Mouse (Mus musculus) urinary bladder, postnatal 25 days (tissue): Measurements from ENCODE around the gene Ppp1r18.

ENCODE experiments used
- DNase-seq: peaks from one replicate; pipeline ENCODE4 v3.0.0; 2022; ENCODE audit warnings: low spot score

Ppp1r18 gene

DNA sequence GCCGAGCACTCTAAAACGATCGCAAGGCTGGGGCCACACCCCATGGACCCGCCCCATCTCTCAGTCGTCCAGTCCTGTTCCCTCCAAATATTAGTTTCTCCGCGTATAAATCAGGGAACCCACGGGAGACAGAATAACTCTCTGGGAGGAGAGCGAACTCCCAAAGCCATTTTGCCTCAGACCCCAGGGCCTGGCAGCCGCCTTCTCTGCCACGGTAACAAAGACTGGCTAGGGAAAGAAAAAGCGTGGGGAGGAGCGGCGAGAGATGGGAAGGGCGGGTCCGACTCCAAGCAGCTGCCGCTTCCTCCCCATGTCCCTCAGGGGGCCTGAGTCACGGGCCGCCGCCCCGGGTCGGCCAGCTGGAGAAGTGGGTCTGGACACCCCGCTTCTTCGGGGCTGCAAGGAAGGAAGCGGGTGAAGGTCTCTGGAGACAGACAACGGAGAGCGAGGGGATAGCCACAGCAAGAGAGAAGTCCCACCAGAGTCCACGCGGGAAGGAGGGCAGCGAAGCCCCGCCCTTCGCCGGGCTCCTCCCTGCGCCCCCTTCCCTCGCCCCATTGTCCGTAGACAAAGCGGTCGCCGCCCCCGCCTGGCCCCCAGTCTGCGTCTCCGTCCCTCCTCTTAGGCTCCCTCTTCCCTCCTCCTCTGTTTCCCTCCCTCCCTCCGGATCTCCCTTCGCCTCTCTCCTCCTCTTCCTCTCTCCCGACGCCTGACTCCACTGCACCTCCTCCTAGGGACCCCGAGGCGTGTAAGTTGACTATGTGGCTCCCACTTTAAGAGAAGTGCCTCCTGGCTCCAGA is at the start of gene Ppp1r18:
Ppp1r18 (plus strand) TSS at position 113 of the 800 bp plus-strand sequence.
- peak; percentile 59 for DNase-seq

DNA sequence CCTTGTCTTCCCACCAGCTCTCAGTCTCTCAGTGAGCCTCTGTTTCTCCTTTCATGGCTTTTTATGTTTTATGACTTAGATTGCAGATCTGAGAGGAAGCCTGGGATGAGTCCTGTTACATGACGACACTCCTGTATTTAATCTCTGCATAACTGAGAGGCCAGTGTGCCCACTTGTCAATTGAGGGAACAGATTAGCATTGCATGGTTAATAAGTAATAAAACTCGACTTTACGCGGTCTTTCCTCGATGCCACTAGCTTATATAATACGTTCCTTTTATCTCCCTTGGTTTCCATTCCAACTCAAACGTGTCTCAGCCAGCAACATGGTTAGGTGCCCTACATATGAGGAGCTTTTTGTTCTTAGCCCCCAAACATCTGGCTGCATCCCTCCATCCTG is 49.6 kb upstream of the Ppp1r18 start:
- no peak for DNase-seq

DNA sequence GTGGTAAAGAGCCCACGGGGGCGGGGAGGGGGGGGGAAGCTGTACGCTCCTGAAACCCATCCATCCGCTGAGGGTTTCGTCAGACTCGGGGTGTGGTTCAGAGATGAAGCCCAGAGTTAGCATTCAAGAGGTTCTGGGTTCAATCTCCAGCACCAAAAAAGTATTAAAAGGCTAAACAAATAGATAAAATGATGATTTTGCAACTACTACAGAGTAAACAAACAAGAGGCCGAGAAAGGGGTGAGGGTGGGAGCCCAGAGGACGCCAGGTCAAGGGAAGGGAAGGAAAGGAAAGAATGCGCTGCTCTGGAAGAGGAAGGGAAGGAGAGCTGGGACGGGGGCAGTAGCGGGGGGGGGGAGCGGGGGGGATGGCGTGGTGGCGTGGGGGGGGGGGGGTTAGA is 48.7 kb upstream of the Ppp1r18 start:
- no peak for DNase-seq

DNA sequence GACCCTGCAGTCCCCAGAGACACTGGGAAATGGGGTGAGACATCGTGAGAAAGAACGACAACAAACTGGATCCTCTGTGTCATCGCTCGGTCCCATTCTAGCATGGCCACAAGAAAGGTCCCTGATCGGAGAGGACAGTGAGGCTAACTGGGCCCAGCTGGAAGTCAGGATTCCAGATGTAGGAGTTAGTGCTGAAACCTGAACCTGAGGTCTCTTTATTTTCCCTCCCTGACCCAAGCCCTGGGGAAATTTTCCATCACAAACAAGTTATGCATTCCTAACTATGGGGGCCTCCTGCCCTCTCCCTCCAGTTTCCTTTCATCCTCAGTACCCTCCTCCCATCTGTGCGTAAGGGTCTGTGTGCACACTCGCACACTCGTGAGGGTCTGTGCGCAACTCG is 48.2 kb upstream of the Ppp1r18 start:
- no peak for DNase-seq

DNA sequence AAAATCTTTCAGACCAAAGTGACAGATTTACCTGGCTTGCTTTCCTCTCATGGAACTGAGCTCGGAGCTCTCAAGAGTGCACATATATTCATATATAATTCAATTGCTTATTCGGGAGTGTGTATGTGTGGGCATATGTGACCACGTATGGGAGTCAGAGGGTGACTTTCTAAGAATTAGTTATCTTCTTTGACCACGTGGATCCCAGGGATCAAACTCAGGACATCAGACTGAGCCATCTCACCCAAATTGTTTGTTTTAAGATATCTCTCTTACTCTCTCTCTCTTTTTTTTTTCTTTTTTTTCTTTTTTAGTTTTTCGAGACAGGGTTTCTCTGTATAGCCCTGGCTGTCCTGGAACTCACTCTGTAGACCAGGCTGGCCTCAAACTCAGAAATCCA is 45.3 kb upstream of the Ppp1r18 start:
- DNase-seq = no peak

DNA sequence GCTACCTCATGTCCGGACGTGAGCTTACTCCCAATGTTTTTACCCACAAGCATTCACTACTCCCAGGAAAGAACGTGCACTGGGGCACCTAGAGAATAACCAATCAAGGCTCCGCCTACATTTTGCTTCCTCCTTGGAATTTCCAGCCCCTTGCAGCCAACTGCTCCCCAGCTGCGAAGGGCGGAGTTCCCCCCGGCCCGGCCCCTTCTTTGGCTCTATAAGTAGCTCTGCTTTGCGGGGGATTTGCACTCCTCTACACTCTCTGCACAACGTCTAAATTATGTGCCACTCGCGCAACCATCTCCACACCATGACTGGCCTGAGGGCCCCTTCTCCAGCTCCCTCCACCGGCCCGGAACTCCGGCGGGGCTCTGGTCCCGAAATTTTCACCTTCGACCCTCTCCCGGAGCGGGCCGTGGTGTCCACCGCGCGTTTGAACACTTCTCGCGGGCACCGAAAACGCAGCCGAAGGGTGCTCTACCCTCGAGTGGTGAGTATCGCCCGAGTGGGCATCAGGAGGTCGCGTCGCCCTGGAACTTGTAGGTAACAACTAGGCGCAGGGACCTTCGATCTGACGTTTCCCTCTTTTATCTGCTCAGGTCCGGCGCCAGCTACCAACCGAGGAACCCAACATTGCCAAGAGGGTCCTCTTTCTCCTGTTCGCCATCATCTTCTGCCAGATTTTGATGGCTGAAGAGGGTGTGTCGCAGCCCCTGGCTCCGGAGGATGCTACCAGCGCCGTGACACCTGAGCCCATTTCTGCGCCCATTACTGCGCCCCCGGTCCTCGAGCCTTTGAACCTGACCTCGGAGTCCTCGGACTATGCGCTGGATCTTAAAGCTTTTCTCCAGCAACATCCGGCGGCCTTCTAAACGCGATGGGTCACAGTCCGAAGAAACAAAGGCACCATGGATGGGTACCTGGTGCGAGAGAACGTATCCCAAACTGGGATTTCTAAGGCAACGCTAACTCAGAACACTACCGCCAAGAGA is 43.7 kb upstream of the Ppp1r18 start, which contains the start of gene Ier3:
Ier3 (plus strand) TSS at position 246 of the 992 bp plus-strand sequence.
- peak; percentile 88 for DNase-seq

DNA sequence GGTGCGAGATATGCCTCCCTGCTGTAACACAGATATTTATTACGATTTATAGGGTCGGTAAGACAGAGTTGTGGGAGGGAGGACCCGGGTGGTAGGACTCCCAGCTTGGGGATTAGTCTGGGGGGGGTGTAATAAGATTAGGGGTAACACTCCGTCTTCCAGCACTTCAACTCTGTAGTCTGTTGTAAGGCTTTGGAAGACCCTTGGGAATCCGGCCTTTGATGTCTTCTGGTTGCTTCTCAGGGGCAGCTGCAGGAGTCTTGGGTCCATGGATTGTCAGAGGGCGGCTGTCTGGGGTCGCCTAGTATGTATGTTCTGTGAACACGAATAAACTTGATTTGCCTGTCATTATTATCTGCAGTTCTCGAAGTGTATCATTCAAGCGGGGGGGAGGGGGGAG is 42.8 kb upstream of the Ppp1r18 start:
- no peak for DNase-seq

DNA sequence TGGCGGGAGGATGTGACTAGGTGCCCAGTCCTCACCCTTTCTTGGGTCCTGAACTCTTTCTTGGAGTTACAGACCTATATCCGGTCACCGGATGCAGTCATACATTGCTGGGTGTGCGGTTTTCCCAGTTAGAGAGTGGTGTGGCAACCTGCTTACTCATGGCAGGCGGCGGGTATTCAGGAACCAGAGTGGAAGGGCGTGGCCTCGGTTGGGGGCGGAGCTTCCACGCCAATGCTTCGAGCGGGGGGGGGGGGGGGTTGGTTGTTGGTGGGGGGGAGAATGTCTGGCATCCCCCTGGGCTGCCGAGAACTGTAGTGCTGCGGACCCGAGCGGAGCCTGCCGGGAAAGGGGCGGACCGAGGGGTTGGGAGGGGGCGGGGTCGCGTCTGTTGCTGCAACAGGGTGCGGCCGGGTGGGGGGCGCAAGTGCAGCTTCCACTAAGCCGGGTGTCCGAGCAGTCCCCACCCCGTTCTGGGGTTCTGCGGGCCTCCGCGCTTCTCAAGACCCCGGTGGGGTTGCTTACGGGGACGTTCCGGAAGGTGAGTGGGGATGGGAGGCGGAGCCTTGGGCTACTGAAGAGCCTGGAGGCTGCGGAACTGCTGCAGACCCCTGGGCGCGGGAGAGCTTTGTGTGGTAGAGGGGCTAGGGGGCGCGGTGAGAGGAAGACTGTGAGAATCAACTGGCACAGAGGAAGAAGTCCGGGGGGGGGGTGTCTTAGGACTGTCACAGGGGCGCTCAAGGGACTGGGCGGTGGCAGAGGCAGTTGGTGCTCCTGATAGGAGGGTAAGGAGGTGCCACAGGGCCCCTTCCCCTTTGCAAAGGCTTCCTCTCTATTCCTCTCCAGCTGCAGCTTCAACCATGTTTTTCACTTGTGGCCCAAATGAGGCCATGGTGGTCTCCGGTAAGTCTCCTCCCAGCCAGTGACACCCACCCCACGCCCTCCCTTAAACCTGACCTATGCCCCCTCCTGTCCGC is 42.1 kb upstream of the Ppp1r18 start, which contains the start of gene Flot1:
Flot1 (plus strand) TSS at position 267 of the 974 bp plus-strand sequence.
- peak; percentile 88 for DNase-seq

DNA sequence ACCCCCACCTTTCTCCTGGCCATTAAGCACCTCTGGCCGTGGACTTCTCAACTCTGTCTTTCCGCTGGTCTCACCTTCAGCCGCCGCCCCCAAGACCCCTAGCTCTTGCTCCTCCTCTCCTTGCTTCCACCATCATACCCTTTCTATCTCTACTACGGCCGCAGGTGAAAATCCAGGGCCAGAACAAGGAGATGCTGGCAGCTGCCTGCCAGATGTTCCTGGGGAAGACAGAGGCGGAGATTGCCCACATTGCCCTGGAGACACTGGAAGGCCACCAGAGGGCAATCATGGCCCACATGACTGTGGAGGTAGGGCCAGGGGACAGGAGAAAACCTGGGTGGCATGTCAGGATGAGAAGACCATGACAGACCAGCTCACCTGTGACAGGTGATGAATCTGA is 41.0 kb upstream of the Ppp1r18 start:
- no peak for DNase-seq

DNA sequence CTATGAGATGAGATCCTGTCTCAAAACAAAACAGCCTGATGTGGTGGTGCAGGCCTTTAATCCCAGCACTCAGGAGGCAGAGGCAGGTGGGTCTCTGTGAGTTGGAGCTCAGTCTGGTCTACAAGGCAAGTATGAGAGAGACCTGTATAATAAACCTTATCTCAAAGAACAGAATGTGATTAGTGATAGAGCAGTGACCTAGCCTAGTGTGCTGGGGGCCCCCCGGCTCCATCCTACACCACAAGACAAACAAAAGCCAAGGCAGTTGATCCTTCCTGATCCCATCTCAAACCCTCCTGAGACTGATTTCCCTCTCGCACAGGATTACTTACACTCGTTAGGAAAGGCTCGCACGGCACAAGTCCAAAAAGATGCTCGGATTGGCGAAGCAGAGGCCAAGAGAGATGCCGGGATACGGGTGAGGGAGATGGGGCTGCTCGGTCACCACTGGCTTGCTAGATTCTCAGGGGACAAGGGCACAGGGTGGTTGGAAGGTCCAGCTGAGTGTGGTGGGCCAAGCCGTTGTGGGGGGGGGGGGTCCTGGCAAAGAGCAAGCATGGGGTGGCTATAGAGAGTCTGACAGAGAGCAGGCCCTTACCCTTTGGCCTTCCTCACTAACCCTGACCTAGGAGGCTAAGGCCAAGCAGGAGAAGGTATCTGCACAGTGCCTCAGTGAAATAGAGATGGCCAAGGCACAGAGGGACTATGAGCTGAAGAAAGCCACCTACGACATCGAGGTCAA is 40.1 kb upstream of the Ppp1r18 start:
- DNase-seq = no peak

DNA sequence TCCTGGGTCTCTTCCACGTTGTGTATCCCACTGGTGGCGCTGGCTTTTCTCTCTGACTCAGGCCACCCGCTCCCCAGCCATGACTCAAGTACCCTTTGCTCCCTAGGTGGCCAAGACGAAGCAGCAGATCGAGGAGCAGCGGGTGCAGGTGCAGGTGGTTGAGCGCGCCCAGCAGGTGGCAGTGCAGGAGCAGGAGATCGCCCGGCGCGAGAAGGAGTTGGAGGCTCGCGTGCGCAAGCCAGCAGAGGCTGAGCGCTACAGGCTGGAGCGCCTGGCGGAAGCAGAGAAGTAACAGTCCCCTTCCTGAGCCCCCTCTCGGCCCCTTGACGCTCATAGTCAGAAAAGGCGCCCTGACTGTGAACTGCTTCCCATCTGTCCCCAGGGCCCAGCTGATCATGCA is 35.7 kb upstream of the Ppp1r18 start:
- peak; percentile 78 for DNase-seq

DNA sequence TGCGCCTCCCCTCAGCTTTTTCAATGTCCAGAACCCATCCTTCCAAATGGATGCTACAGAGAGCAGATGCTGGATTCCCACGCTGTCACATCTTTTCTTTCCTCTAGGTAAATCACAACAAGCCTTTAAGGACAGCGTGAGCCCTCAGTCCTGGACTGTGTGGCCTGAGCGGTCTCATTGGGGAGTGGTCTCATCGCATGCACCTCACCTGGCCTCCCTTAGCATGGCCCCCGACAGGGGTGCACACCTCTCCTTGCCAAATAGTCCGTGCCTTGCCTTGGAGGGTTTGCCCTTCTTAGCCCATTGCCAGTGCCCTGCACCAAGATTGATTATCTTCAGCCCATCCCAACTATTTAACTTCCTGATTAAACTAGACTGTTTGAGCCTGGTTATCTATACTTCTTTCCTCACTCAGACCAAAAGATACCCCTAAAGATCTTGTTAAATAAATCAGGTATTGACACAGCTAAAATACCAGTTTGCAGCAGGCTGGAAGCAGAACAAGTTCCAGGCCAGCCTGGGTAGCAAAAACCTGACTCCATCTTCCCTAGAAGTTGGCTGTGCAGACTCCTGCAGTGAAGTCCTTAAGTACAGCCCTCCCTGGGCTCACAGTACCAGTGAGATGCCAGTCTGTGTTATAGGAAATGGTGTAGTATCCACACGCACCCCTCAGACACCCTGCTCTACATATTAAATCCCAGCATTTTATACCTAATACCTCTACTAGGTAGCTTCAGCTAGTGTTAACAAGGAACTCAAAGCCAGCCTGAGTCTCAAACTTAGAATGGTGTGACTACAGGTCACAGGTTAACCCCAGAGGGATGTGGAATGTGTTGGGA is 32.8 kb upstream of the Ppp1r18 start:
- no peak for DNase-seq

DNA sequence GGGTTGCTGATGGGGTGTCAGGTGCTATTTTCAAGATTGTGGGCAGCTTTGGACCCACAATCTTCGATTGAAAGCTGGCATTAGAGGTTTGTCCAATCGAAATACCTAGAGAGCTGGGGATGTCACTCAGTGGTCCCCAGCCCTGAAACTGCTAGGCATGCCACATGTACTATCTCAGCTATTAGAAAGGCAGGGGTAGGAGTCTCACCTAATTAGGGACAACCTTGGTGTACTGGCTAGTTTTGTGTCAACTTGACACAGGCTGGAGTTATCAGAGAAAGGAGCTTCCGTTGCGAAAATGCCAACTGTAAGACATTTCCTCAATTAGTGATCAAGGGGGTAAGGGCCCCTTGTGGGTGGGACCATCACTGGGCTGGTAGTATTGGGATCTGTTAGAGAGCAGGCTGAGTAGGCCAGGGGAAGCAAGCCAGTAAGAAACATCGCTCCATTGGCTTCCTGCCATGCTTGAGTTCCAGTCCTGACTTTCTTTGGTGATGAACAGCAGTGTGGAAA is 32.1 kb upstream of the Ppp1r18 start:
- DNase-seq = no peak

DNA sequence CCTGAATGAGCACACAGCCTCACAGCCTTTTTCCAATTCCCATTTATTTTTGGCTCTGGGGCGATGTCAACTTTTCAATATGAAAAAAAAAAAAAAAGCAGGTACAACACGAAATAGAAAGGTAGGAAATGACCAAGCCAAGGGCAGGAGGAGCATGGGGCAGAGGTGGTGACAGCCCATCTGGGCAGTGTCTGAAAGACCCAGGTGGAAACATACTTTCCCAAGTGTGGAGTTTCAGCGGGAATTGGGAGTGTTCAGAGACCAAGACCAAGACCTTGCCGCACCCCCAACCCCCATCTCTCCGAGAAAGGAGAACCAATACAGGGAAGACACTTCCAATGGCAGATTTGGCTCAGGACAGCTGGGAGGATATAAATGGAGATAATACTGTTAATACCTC is 31.5 kb upstream of the Ppp1r18 start:
- no peak for DNase-seq

DNA sequence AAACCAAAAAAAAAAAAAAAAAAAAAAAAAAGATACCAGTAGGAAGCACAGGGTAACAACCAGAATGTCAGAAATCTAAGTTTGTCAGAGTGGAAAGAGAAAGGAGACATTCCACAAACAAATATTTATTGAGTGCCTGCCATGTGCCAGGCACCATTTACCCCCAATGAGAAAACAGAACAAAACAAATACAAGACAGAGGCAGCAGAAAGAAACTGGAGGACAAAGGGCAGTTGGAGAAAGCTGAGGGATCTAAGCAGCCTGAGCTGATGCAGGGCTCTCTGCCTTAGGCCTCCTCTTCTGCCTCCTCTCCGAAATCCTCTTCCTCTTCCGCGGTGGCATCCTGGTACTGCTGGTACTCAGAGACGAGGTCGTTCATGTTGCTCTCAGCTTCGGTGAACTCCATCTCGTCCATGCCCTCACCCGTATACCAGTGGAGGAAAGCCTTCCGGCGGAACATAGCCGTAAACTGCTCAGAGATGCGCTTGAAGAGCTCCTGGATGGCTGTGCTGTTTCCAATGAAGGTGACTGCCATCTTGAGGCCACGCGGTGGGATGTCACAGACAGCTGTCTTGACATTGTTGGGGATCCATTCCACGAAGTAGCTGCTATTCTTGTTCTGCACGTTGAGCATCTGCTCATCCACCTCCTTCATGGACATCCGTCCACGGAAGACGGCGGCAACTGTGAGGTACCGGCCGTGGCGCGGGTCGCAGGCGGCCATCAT is 30.5 kb upstream of the Ppp1r18 start:
- DNase-seq = no peak

DNA sequence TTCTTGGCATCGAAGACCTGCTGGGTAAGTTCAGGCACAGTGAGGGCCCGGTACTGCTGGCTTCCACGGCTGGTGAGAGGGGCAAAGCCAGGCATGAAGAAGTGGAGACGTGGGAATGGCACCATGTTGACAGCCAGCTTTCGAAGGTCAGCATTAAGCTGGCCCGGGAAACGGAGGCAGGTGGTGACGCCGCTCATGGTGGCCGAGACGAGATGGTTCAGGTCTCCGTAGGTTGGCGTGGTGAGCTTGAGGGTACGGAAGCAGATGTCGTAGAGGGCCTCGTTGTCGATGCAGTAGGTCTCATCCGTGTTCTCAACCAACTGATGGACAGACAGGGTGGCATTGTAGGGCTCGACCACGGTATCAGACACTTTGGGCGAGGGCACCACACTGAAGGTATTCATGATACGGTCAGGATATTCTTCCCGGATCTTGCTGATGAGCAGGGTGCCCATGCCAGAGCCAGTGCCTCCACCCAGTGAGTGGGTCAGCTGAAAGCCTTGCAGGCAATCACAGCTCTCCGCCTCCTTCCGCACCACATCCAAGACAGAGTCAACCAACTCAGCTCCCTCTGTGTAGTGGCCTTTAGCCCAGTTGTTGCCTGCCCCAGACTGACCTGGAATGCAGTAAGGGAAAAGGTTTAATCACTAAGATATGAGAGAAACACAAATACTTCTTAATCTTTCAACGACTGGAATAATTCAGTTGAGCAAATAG is 29.8 kb upstream of the Ppp1r18 start:
- DNase-seq = no peak

DNA sequence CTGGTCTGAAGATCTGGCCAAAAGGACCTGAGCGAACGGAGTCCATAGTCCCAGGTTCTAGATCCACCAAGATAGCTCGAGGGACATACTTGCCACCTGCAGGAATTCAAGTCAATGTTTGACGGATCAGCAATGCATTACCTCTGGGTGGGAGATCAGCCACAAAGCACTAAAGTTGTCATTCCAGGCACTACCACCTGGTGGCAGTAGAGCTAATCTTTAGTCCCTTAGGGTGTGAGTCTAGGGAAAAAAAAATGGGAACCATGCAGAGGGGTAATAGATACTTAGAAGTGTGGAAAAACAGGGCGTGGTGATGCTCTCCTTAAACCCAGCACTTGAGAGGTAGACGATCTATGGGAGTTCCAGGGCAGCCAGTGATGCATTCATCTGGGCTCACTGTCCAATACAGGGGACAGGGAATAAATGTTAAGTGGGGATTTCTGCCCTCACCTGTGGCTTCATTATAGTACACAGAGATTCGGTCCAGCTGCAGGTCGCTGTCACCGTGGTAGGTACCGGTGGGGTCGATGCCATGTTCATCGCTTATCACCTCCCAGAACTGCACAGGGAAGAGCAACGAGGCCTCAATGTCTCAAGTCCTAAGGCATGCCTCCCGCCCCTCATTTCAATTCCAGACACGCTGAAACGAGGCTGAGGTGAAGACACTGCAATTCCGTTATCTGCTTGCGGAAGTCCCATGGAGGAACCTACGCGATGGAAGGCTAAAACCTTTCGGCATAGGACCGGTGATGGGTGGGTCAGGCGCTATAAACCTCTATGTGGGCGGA is 29.0 kb upstream of the Ppp1r18 start:
- peak; percentile 73 for DNase-seq
